Mouse (Mus musculus): Measurements from ENCODE around the gene Hamp2. TPM values are rescaled to one million over a fixed set of nuclear protein-coding genes. Genes with fewer than 3 reads are reported as not detected.

Hamp2 gene
- total RNA-seq, 2 experiments from 2014 or later = not detected

DNA sequence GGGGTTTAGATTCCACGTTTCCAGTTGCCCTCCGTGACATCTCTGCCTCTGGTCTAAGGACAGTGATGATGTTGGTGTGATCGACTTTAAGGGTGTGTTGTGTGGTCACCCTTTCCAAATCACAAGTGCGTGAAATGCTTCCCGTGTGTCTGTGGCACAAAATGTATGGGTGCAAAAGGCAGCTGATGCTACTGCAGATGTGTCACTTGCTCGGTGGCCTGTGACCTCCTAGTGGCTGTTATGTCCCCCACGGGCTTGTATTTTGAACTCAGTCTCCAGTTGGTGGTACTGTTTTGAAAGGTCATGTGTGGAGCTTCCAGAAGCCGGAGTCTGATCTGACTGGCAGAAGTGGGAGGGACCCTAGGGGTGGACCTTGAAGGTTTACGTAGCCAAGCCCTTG is 32.7 kb downstream of the Hamp2 start:
- no peak for DNase-seq

DNA sequence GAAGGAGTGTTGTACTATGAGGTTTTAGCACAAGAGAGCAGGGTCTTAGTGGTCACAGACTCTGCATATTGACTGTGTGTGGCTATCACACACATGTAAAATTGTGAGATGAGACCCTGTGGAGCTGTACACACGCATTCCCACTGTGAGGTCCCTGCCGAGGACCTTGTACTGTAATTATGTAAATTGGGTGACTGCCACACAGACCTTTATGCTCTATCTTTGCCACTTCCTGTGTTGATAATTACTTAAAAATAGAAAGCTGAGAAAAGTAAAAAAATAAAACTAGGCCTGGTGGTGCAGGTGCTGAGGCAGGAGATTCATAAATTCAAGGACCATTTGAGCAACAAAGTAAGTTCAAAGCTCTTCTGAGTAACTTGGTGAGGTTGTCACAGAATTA is 33.8 kb downstream of the Hamp2 start:
- no peak for DNase-seq

DNA sequence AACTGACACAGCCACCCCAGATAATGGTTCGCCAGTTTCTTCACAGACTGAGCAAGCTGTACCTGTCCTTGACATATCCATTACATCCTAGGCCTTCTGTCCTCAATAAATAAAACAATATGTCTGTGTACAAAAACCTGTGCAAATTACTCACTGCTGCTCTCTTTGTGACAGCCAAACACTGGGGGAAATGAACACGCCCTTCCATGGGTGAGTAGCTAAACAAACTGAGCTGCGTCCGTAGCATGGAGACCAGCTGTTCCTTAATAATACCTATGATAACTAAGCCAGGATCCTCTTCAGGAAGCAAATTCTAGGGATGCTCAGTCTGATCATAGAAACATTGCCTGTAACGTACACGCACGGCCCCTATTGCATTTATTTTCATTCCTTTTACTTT is 35.7 kb downstream of the Hamp2 start:
- DNase-seq = no peak

DNA sequence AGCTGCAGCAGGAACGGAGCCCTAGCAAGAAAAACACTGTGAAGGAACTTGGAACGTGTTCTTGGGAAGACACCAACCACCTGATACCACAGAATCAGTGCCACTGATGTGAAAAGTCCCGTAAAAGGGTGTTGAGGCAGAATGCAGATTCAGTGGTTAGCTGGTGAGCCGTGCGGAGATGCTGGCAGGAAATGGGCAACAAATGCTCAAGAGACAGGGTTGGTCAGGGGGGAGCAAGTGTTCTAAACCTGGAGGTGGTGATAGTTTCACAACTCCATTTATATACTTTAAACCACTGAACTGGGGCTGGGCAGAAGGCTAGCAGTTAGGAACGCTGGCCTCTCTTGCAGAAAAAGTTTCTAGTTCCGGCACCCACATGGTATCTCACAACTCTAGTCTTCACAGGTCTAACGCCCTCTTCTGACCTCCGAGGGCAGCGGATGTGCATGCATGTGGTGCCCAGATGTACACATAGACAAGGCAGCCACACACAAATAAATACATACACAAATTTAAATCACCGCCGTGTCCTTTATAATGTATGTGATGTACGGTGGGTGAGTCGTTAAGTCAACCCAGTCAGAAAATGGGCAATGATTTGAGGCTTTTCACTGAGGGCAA is 36.8 kb downstream of the Hamp2 start:
- no peak for DNase-seq

DNA sequence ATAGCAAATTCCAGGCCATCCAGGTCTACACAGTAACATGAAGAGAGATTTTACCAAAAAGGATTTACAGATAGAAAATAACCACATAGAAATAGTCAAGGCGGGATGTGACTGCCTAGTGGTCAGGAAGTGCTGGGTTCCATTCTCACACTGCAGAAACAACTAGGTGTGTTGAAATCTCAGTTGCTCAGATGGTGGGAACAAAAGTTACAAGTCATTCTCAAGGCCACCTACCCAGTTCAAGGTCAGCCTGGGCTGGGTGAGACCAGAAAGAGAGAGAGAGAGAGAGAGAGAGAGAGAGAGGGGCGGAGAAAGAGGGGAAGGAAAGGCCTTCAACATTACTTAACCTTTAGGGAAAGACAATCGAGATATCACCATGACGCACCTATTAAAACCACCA is 37.6 kb downstream of the Hamp2 start:
- DNase-seq = no peak

DNA sequence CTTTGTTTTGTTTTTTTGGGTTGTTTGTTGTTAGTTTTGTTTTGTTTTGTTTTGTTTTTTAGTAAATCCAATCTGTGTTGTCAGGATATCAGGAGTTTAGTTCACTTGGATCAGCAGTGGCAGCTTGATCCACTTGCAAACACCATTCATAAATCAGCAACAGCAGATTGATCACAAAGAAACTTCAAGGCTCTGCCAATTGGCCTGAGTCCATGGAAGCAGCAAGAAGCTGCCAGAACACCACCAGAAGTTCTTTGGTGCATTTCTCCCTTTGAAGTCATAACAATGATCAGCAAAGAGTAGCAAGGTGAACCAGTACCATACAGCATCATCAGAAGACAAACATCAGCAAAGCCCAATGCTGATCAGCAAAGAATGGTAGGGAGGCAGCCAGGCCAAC is 40.4 kb downstream of the Hamp2 start:
- no peak for DNase-seq

DNA sequence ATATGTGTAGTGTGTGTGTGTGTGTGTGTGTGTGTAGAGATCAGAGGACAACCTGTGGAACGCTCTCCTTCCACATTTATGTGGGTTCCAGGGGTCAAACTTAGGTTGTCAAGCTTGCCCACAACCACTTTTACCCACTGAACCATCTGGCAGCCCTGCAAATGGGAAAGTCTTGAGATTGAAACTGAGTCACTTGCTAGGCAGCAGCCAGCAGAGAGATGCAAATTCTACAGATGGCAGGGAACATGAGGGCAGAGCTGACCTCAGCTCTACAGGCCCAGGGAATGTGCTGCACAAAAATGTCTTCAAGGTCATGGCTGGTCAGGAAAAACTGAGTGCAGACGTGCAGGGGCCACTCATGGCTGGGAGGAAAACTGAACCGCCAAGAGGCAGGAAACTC is 43.1 kb downstream of the Hamp2 start:
- DNase-seq = no peak

DNA sequence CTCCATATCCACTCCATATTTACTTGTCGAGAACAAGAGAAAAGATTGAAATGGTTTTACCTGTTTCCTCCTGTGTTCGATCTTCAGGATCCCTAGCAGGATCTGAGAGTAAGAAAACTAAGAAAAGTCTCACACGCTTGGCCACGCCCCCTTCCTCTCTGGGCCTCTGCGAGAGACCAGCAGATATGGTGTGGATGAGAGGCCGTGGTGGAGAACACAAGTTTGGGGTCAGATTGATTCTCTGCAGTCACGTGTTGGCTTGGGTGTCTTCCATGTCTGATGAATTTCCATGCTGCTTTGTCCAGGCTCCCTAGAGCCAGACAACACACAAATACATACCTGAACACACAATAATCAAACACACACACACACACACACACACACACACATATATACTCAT is 44.3 kb downstream of the Hamp2 start, which contains the start of gene Cd22:
Gene Cd22 (minus strand): TSS at position 167 of the 400 bp plus-strand sequence.
- no peak for DNase-seq

DNA sequence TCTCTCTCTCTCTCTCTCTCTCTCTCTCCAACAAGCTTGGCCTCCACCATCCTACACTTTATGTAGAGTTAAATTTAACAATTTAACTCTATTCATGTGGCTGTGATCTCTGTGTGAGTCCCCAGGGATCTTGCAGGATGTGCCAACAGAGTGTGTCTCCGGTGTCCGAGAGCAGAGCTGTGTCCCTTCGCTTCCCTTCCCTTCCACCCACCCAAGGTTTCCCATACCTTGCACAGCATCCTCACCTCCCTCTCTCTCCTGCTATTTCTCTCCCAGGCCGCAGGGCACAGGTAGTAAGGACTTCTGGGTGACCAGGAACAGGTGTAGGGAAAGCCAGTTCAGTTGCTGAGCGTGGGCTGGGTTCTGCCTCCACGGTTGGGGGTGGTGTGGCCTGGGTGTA is 45.5 kb downstream of the Hamp2 start:
- DNase-seq = no peak

DNA sequence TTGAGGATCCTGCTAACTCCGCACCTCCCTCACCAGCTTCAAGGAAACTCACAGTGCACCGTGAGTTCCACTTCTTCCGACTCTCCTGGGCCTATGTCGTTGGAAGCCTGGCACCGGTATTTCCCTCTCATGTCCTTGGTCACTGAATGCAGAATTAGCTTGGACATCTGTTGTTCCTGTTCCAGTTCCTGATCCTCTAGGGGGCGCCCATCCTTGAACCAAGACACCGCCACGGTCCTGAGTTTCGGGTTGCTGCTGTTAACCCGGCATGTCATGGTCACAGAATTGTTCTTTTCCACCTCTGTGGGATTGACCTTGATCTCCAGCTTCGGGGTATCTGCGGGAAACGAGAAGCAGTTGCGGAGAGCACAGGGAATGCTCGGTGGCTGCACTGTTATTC is 51.4 kb downstream of the Hamp2 start:
- peak; percentile 79 for DNase-seq

Other genes starting within 250 kb of the Hamp2 start
- gene 2200002J24Rik, start 225.8 kb downstream of the Hamp2 start, total RNA-seq (2021) = not detected
- not detected for gene Atp4a, start 212.5 kb downstream of the Hamp2 start, total RNA-seq (2021)
- 100 to 1,000 TPM; 166 to 178 TPM for gene Tmem147, start 195.1 kb downstream of the Hamp2 start, total RNA-seq (2021)
- not detected for gene Gapdhs, start 181.0 kb downstream of the Hamp2 start, total RNA-seq (2021)
- gene Sbsn, start 173.2 kb downstream of the Hamp2 start, total RNA-seq (2021) = 1 to 10 TPM; 3.5 to 5.8 TPM
- under 1 TPM in 1 of 2 experiments, not detected in 1; 0.33 TPM for gene Dmkn, start 160.9 kb downstream of the Hamp2 start, total RNA-seq (2021)
- gene Krtdap, start 136.8 kb downstream of the Hamp2 start, total RNA-seq (2021) = 1 to 10 TPM; 3.4 to 6.0 TPM
- 1 to 10 TPM in 1 of 2 experiments, under 1 TPM in 1; 0.56 to 1.2 TPM for gene Ffar2, start 100.9 kb downstream of the Hamp2 start, total RNA-seq (2021)
- not detected for gene Ffar3, start 68.5 kb downstream of the Hamp2 start, total RNA-seq (2021)
- gene Ffar1, start 63.1 kb downstream of the Hamp2 start, total RNA-seq (2021) = not detected
- gene Cd22, start 44.3 kb downstream of the Hamp2 start, total RNA-seq (2021) = 1 to 10 TPM in 1 of 2 experiments, not detected in 1; 2.3 TPM
- 10 to 100 TPM in 1 of 2 experiments, 1 to 10 TPM in 1; 8.4 to 10.4 TPM for gene Mag, start 9.8 kb downstream of the Hamp2 start, total RNA-seq (2021)
- not detected for gene Hamp, start 19.4 kb upstream of the Hamp2 start, total RNA-seq (2021)
- gene Usf2, start 32.1 kb upstream of the Hamp2 start, total RNA-seq (2021) = 10 to 100 TPM; 76.7 to 78.9 TPM
- under 1 TPM; 0.49 to 0.72 TPM for gene Lsr, start 48.8 kb upstream of the Hamp2 start, total RNA-seq (2021)
- gene Fam187b, start 49.1 kb upstream of the Hamp2 start, total RNA-seq (2021) = under 1 TPM in 1 of 2 experiments, not detected in 1; 0.18 TPM
- gene Fxyd5, start 117.8 kb upstream of the Hamp2 start, total RNA-seq (2021) = 10 to 100 TPM; 10.1 to 21.5 TPM
- gene Fxyd7, start 126.8 kb upstream of the Hamp2 start, total RNA-seq (2021) = 1 to 10 TPM; 2.4 to 2.6 TPM
- 1,000 to 10,000 TPM; 1,112 to 1,150 TPM for gene Fxyd1, start 132.5 kb upstream of the Hamp2 start, total RNA-seq (2021)
- gene Lgi4, start 134.7 kb upstream of the Hamp2 start, total RNA-seq (2021) = 1 to 10 TPM; 8.4 to 9.9 TPM
- gene Fxyd3, start 152.0 kb upstream of the Hamp2 start, total RNA-seq (2021) = 1 to 10 TPM; 2.9 TPM
- 1 to 10 TPM; 6.8 to 7.8 TPM for gene Hpn, start 190.6 kb upstream of the Hamp2 start, total RNA-seq (2021)
- gene Scn1b, start 202.3 kb upstream of the Hamp2 start, total RNA-seq (2021) = 100 to 1,000 TPM; 303 to 352 TPM
- gene Gramd1a, start 231.2 kb upstream of the Hamp2 start, total RNA-seq (2021) = 10 to 100 TPM; 35.0 to 35.8 TPM

All from gastrocnemius, postnatal 10 days (tissue).